8 mouse cellular contexts compared by ENCODE assay signal in genomic region chr6:126739326-126740210, GRCm38 (mm10). TPM values are rescaled to one million over a fixed set of nuclear protein-coding genes. Genes with fewer than 3 reads are reported as not detected.
DNase-seq lines count a peak whose midpoint lies in the region; ATAC-seq and TF ChIP-seq lines count a peak whose summit lies in the region.

No protein-coding gene starts in this region.

- H3K27ac ChIP-seq in embryonic facial prominence, embryonic 13.5 days: peak overlapping the region; percentile 48
- H3K27ac ChIP-seq in hindbrain, embryonic 14.5 days: peak overlapping the region; percentile 79
- H3K27ac ChIP-seq in limb, embryonic 13.5 days: no peak overlapping the region

- no peaks in the 10 kb centered on the region for H3K36me3 ChIP-seq in E14TG2a.4 (ENCODE audit: insufficient read depth, low read length)
- H3K36me3 ChIP-seq in embryonic facial prominence, embryonic 13.5 days: no peaks in the 10 kb centered on the region
- no peaks in the 10 kb centered on the region for H3K36me3 ChIP-seq in hindbrain, embryonic 14.5 days (replicated peaks; ENCODE audit: control insufficient read depth, insufficient read depth)
- H3K36me3 ChIP-seq in limb, embryonic 13.5 days: peaks cover 6% of the 10 kb centered on the region; the same call in 1 of the 2 replicates

- peak; percentile 50 to 57 for DNase-seq in cerebellum, postnatal 10 days
- DNase-seq in cerebellum, adult 11-12 months: no peak
- no peak for DNase-seq in hindbrain, embryonic 14.5 days (ENCODE audit: low spot score)
- peak; percentile 58 for DNase-seq in retina, embryonic 14.5 days (ENCODE audit: low spot score)

- H3K4me2 ChIP-seq in embryonic facial prominence, embryonic 13.5 days: peak overlapping the region; percentile 95
- H3K4me2 ChIP-seq in hindbrain, embryonic 14.5 days (replicated peaks): peak overlapping the region; percentile 77
- H3K4me2 ChIP-seq in limb, embryonic 13.5 days (replicated peaks): peak overlapping the region; percentile 97

- H3K27me3 ChIP-seq in E14TG2a.4 (ENCODE audit: insufficient read depth, low read length): peaks cover 91% of the 10 kb centered on the region
- H3K27me3 ChIP-seq in embryonic facial prominence, embryonic 13.5 days: peaks cover 27% of the 10 kb centered on the region
- peaks cover 26% of the 10 kb centered on the region for H3K27me3 ChIP-seq in hindbrain, embryonic 14.5 days (ENCODE audit: control insufficient read depth, insufficient read depth, low read length)
- peaks cover 29% of the 10 kb centered on the region for H3K27me3 ChIP-seq in limb, embryonic 13.5 days

- under 1% methylated on average over 67 of the region's 67 CpGs for WGBS in embryonic facial prominence, embryonic 13.5 days
- WGBS in hindbrain, embryonic 14.5 days: 1% methylated on average over 67 of the region's 67 CpGs
- 1% methylated on average over 67 of the region's 67 CpGs for WGBS in limb, embryonic 13.5 days

- TF ChIP-seq CTCF in E14TG2a.4 (conservative IDR thresholded peaks at IDR 0.05; ENCODE audit: low read length): no peak

- peaks cover 20% of the 10 kb centered on the region for H3K4me1 ChIP-seq in E14TG2a.4 (replicated peaks; ENCODE audit: low read depth, low read length)
- H3K4me1 ChIP-seq in embryonic facial prominence, embryonic 13.5 days: peaks cover 23% of the 10 kb centered on the region
- peaks cover 32% of the 10 kb centered on the region for H3K4me1 ChIP-seq in hindbrain, embryonic 14.5 days (replicated peaks; ENCODE audit: control insufficient read depth, insufficient read depth, low read length)
- H3K4me1 ChIP-seq in limb, embryonic 13.5 days: peaks cover 22% of the 10 kb centered on the region

- peak overlapping the region; percentile 73 for H3K4me3 ChIP-seq in E14TG2a.4 (replicated peaks; ENCODE audit: low read length)
- peak overlapping the region; percentile 61 for H3K4me3 ChIP-seq in embryonic facial prominence, embryonic 13.5 days
- H3K4me3 ChIP-seq in hindbrain, embryonic 14.5 days (replicated peaks; ENCODE audit: low read length): peak overlapping the region; percentile 56
- peak overlapping the region; percentile 63 for H3K4me3 ChIP-seq in limb, embryonic 13.5 days

- peaks cover 3% of the 10 kb centered on the region; the same call in 1 of the 2 replicates for H3K9me3 ChIP-seq in E14TG2a.4 (ENCODE audit: low read length)
- H3K9me3 ChIP-seq in embryonic facial prominence, embryonic 13.5 days: no peaks in the 10 kb centered on the region
- no peaks in the 10 kb centered on the region for H3K9me3 ChIP-seq in hindbrain, embryonic 14.5 days (ENCODE audit: control insufficient read depth, low read length)
- no peaks in the 10 kb centered on the region for H3K9me3 ChIP-seq in limb, embryonic 13.5 days

- no peak for ATAC-seq in embryonic facial prominence, embryonic 13.5 days (ENCODE audit: insufficient number of reproducible peaks, insufficient read depth, low FRiP score, low TSS enrichment, low read depth)
- peak; percentile 16 for ATAC-seq in hindbrain, embryonic 14.5 days (ENCODE audit: low FRiP score)
- peak; percentile 48; the same call in 1 of the 2 replicates for ATAC-seq in limb, embryonic 13.5 days (ENCODE audit: low FRiP score, low read depth)
- ATAC-seq in erythroblast, adult 5-6 weeks (replicated peaks; ENCODE audit: low FRiP score, poor library complexity, severe bottlenecking): no peak

- peak overlapping the region; percentile 73 for H3K9ac ChIP-seq in embryonic facial prominence, embryonic 13.5 days
- peak overlapping the region; percentile 61 for H3K9ac ChIP-seq in hindbrain, embryonic 14.5 days
- H3K9ac ChIP-seq in limb, embryonic 13.5 days: peak overlapping the region; percentile 74

RNA-seq across cellular contexts. Expression of gene Kcna6, which starts 0.9 kb away (rescaled TPM):
- polyA plus RNA-seq in embryonic facial prominence, embryonic 13.5 days (2015; fragmentation: Nextera tagmentation; extraction: Ambion mirVana): 8.2 and 9.8 TPM in 2 replicates
- 18.5 and 22.9 TPM in 2 replicates for polyA plus RNA-seq in hindbrain, embryonic 14.5 days (2014; fragmentation: Nextera tagmentation; extraction: Ambion mirVana)
- polyA plus RNA-seq in limb, embryonic 13.5 days (2015; fragmentation: Nextera tagmentation; extraction: Ambion mirVana): 8.7 and 9.0 TPM in 2 replicates
- total RNA-seq in erythroblast, adult 5-6 weeks (2015; ENCODE audit: low replicate concordance): not detected in 2 replicates
- not detected in 2 replicates for total RNA-seq in erythroblast, adult 5-6 weeks (2017; ENCODE audit: low replicate concordance)

Comparison
In these comparisons a context has a peak if more than half of its experiments do, and no peak if none do; other contexts are left out.
1. DNase-seq: peak in cerebellum, postnatal 10 days (2 of 2) and retina, embryonic 14.5 days (single experiment); none in cerebellum, adult 11-12 months (single experiment) and hindbrain, embryonic 14.5 days (single experiment).
2. ATAC-seq: peak in hindbrain, embryonic 14.5 days (single experiment) and limb, embryonic 13.5 days (single experiment); none in embryonic facial prominence, embryonic 13.5 days (single experiment) and erythroblast, adult 5-6 weeks (single experiment).
3. Peak in every context shown above with its lines, with median percentiles within 50 percentile points of each other: H3K4me3 ChIP-seq, H3K4me2 ChIP-seq and H3K9ac ChIP-seq.